Mouse (Mus musculus) B cell, adult 62 days (primary cell): ENCODE results near the gene Dnah6. TPM values are rescaled to one million over a fixed set of nuclear protein-coding genes. Genes with fewer than 3 reads are reported as not detected.

Experiments
- total RNA-seq: library from RNA; stranded (reverse); gene quantifications from 4 replicates; pipeline ENCODE4 v1.2.4, GENCODE M21; 2023

Dnah6 gene
- total RNA-seq = 0.15 to 0.22 TPM (median 0.21 TPM) in 4 replicates

GRCm38 (mm10) chr6:73221189-73221957 is at the start of gene Dnah6:
Dnah6 (minus strand) TSS chr6:73221651.

GRCm38 (mm10) chr6:73248237-73249048 is 27.0 kb upstream of the Dnah6 start, which contains the start of gene Suclg1:
Suclg1 (plus strand) TSS chr6:73248382.

Other genes starting within 250 kb of the Dnah6 start
- gene Suclg1, start 26.7 kb upstream of the Dnah6 start, total RNA-seq = 44.6 to 61.3 TPM (median 50.1 TPM) in 4 replicates
- gene 4931417E11Rik, start 248.0 kb upstream of the Dnah6 start, total RNA-seq = not detected in 4 replicates